Mouse (Mus musculus): ENCODE results near the gene Cers2. TPM values are rescaled to one million over a fixed set of nuclear protein-coding genes. Genes with fewer than 3 reads are reported as not detected.

Gene Cers2
- total and polyA plus RNA-seq, 3 experiments, result 134 to 357 (median 307) TPM

DNA sequence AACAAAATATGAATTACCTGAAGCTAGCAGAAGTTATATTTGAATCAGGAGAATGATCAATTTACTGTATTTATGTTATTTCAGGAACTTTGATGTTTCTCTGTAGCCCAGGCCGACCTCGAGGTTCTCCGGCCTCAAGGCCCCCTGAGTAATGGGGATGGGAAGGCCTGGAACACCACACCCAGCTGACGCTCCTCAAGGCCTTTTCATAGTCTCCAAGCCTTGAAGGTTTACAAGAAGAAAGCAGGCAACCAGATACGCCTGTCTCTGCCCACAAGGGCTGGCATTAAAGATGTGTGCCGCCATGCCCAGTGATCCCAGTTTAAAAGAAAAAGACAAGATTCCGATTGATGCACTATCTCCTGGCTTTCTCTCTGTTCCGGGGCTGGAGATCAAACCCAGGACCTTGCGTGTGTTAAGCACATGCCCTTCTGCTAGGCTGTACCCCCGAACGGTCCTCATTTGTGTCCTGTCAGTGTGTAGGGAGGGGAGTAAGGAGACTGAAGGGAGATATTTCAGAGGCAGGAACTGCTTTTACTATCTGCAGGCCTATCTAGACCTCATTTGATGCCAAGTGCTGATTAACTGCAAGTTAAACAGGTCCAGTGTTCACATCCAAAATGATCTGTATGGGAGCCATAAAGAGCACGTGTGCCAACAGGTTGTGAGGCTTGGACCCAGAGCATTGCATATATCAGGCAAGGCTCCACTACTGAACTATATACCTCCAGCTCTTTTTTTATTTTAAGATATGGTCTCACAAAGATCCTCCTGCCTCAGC is 29.9 kb upstream of the Cers2 start:
- peaks cover 9 to 42% of the 10 kb centered on the region in 2 experiments for H3K36me3 ChIP-seq (ENCODE audit: control insufficient read depth in 1 of 2, insufficient read depth in 2 of 2, low read length in 2 of 2)
- TF ChIP-seq USF1 (IDR thresholded peaks at IDR 0.05; ENCODE audit: low read depth, low read length) (no peak), MAX (IDR thresholded peaks at IDR 0.05; ENCODE audit: low read length) (no peak), ZC3H11A (IDR thresholded peaks at IDR 0.05; ENCODE audit: low read depth, low read length) (no peak), GATA1 (IDR thresholded peaks at IDR 0.05; ENCODE audit: low read depth, low read length) (peak; percentile 45; the same call in 1 of the 2 replicates), MAFK (IDR thresholded peaks at IDR 0.05; ENCODE audit: borderline replicate concordance, low read depth, low read length) (no peak), MEF2A (IDR thresholded peaks at IDR 0.05; ENCODE audit: extremely low read depth, insufficient replicate concordance, low read depth, low read length, poor library complexity, severe bottlenecking) (no peak), USF2 (IDR thresholded peaks at IDR 0.05; ENCODE audit: borderline replicate concordance in 1 of 2, insufficient read depth in 1 of 2, low read depth in 1 of 2, low read length in 2 of 2) (no peak), RCOR1 (IDR thresholded peaks at IDR 0.05; ENCODE audit: low read depth, low read length) (no peak), NRF1 (IDR thresholded peaks at IDR 0.05; ENCODE audit: insufficient read depth, low read depth, low read length, poor library complexity, severe bottlenecking) (no peak)
- H3K4me1 ChIP-seq (ENCODE audit: control insufficient read depth in 1 of 2, insufficient read depth in 2 of 2, low read length in 2 of 2), result peaks cover 24 to 43% of the 10 kb centered on the region in 2 experiments
- no peak overlapping the region for H3K9ac ChIP-seq (ENCODE audit: control insufficient read depth, low read depth, low read length, poor library complexity, severe bottlenecking)
- H3K27me3 ChIP-seq (ENCODE audit: control insufficient read depth in 1 of 2, insufficient read depth in 2 of 2, low read length in 2 of 2), result no peaks in the 10 kb centered on the region
- no peaks in the 10 kb centered on the region for H3K9me3 ChIP-seq (replicated peaks; ENCODE audit: insufficient read depth, low read length)
- no peak overlapping the region for H3K27ac ChIP-seq (ENCODE audit: control insufficient read depth, low read depth, low read length)
- peaks cover 51% of the 10 kb centered on the region for H3K79me2 ChIP-seq (ENCODE audit: control insufficient read depth, insufficient read depth, low read length, poor library complexity)
- no peak overlapping the region; a peak in 1 of 4 replicates for H3K4me3 ChIP-seq (ENCODE audit: control insufficient read depth in 1 of 2, insufficient read depth in 1 of 2, low read depth in 2 of 2, low read length in 2 of 2)
- no peak for DNase-seq (ENCODE audit: low read depth, low spot score)

DNA sequence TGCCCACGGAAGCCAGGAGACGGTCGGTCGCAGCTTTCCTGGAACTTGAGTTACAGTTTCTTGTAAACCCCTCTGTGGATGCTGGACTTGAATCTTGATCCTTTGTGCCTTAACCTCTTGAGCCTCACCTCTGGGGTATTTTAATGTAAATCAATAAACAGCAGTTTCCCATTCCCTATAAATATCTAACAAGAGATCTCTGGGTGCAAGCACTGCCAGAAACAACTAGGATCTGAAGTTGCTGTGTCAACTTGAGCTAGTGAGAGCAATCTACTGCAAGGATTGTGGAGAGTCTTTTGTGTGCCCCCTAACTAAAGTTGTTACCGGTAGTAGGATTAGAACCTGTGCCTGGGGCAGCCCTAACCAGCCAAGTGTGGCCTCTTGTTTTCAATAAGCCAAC is 29.2 kb upstream of the Cers2 start:
- no peak for DNase-seq (ENCODE audit: low read depth, low spot score)
- TF ChIP-seq RAD21 (IDR thresholded peaks at IDR 0.05; ENCODE audit: low read depth, low read length) (no peak), TBP (IDR thresholded peaks at IDR 0.05; ENCODE audit: low read depth, low read length) (0 out of 2 replicates have a peak, but pooled peaks have one; percentile 24)
- no peak overlapping the region for H3K27ac ChIP-seq (ENCODE audit: control insufficient read depth, low read depth, low read length)
- peaks cover 49% of the 10 kb centered on the region for H3K79me2 ChIP-seq (ENCODE audit: control insufficient read depth, insufficient read depth, low read length, poor library complexity)
- peaks cover 9 to 38% of the 10 kb centered on the region in 2 experiments for H3K36me3 ChIP-seq (ENCODE audit: control insufficient read depth in 1 of 2, insufficient read depth in 2 of 2, low read length in 2 of 2)
- no peak overlapping the region for H3K9ac ChIP-seq (ENCODE audit: control insufficient read depth, low read depth, low read length, poor library complexity, severe bottlenecking)
- H3K27me3 ChIP-seq (ENCODE audit: control insufficient read depth in 1 of 2, insufficient read depth in 2 of 2, low read length in 2 of 2), result no peaks in the 10 kb centered on the region
- H3K9me3 ChIP-seq (replicated peaks; ENCODE audit: insufficient read depth, low read length), result no peaks in the 10 kb centered on the region
- H3K4me3 ChIP-seq (ENCODE audit: control insufficient read depth in 1 of 2, insufficient read depth in 1 of 2, low read depth in 2 of 2, low read length in 2 of 2), result no peak overlapping the region
- H3K4me1 ChIP-seq (ENCODE audit: control insufficient read depth in 1 of 2, insufficient read depth in 2 of 2, low read length in 2 of 2), result peaks cover 21 to 40% of the 10 kb centered on the region in 2 experiments

DNA sequence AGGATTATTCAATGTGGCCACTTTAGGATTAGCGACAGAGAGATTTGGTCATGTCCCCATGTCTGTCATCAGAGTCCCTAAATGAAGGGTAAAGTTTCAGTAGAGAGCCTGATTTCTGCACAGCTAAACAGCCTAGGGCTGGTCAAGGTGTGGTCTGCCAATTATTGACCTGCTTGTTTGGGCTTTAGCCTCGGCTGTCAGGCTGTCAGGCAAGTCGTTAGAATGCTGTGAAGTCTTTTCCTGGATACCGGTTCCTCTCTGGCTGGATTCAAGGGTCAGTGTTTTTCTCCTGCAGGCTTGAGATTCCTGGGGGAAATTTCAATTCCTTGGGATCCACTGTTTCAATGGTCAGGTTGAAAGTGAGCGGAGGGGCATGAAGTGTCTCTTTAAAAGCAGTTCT is 28.6 kb upstream of the Cers2 start:
- Histone ChIP-seq H3K4me3 (ENCODE audit: control insufficient read depth in 1 of 2, insufficient read depth in 1 of 2, low read depth in 2 of 2, low read length in 2 of 2) (peak overlapping the region in 1 of 2 experiments; percentile 17; a peak in 2 of 4 replicates), H3K27ac (ENCODE audit: control insufficient read depth, low read depth, low read length) (peak overlapping the region; percentile 10; the same call in 1 of the 2 replicates), H3K4me1 (ENCODE audit: control insufficient read depth in 1 of 2, insufficient read depth in 2 of 2, low read length in 2 of 2) (peaks cover 16 to 35% of the 10 kb centered on the region in 2 experiments), H3K36me3 (ENCODE audit: control insufficient read depth in 1 of 2, insufficient read depth in 2 of 2, low read length in 2 of 2) (peaks cover 9 to 35% of the 10 kb centered on the region in 2 experiments), H3K9me3 (replicated peaks; ENCODE audit: insufficient read depth, low read length) (no peaks in the 10 kb centered on the region), H3K27me3 (ENCODE audit: control insufficient read depth in 1 of 2, insufficient read depth in 2 of 2, low read length in 2 of 2) (no peaks in the 10 kb centered on the region), H3K79me2 (ENCODE audit: control insufficient read depth, insufficient read depth, low read length, poor library complexity) (peaks cover 45% of the 10 kb centered on the region), H3K9ac (ENCODE audit: control insufficient read depth, low read depth, low read length, poor library complexity, severe bottlenecking) (peak overlapping the region; percentile 20)
- DNase-seq (ENCODE audit: low read depth, low spot score), result no peak
- no peak for TF ChIP-seq GABPA (IDR thresholded peaks at IDR 0.05; ENCODE audit: low read depth, low read length)
- no peak for TF ChIP-seq EP300 (IDR thresholded peaks at IDR 0.05; ENCODE audit: low read depth in 1 of 2, low read length in 2 of 2)
- no peak for TF ChIP-seq SMC3 (IDR thresholded peaks at IDR 0.05; ENCODE audit: low read depth, low read length)
- TF ChIP-seq MAX (IDR thresholded peaks at IDR 0.05; ENCODE audit: low read length), result no peak
- no peak for TF ChIP-seq JUND (IDR thresholded peaks at IDR 0.05; ENCODE audit: low read depth, low read length)
